Mouse (Mus musculus): ENCODE data around the gene Gm17509.

Gm17509 gene

GRCm38 (mm10) chr13:117220501-117221321 lies at the start of gene Gm17509:
Gm17509 (minus strand) TSS chr13:117221075.
- DNase-seq (ENCODE audit: low spot score in 2 of 2): peak; percentile 44

- DNase-seq (ENCODE audit: low spot score in 2 of 2): no peak
Observed at GRCm38 (mm10) chr13:117267963-117268362, 47.1 kb upstream of the Gm17509 start.

GRCm38 (mm10) chr13:117266156-117266555 lies 45.3 kb upstream of the Gm17509 start:
- no peak for DNase-seq (ENCODE audit: low spot score in 2 of 2)

GRCm38 (mm10) chr13:117260704-117261103 lies 39.8 kb upstream of the Gm17509 start:
- peak; percentile 2 to 19 for DNase-seq (ENCODE audit: low spot score in 2 of 2)

- DNase-seq (ENCODE audit: low spot score in 2 of 2): no peak
Observed at GRCm38 (mm10) chr13:117242621-117243020, 21.7 kb upstream of the Gm17509 start.

- DNase-seq (ENCODE audit: low spot score in 2 of 2): no peak
Observed at GRCm38 (mm10) chr13:117242063-117242462, 21.2 kb upstream of the Gm17509 start.

GRCm38 (mm10) chr13:117237111-117237510 lies 16.2 kb upstream of the Gm17509 start:
- DNase-seq (ENCODE audit: low spot score in 2 of 2): peak in 1 of 2 experiments; percentile 46

- no peak for DNase-seq (ENCODE audit: low spot score in 2 of 2)
Observed at GRCm38 (mm10) chr13:117235530-117236212, 14.8 kb upstream of the Gm17509 start.

- no peak for DNase-seq (ENCODE audit: low spot score in 2 of 2)
Observed at GRCm38 (mm10) chr13:117234486-117234885, 13.6 kb upstream of the Gm17509 start.

- DNase-seq (ENCODE audit: low spot score in 2 of 2): no peak
Observed at GRCm38 (mm10) chr13:117233808-117234207, 12.9 kb upstream of the Gm17509 start.

- no peak for DNase-seq (ENCODE audit: low spot score in 2 of 2)
Observed at GRCm38 (mm10) chr13:117230371-117231110, 9.7 kb upstream of the Gm17509 start.

GRCm38 (mm10) chr13:117225561-117225960 lies 4.7 kb upstream of the Gm17509 start:
- no peak for DNase-seq (ENCODE audit: low spot score in 2 of 2)

- no peak for DNase-seq (ENCODE audit: low spot score in 2 of 2)
Observed at GRCm38 (mm10) chr13:117224901-117225300, 4.0 kb upstream of the Gm17509 start.

- peak in 1 of 2 experiments; percentile 38 for DNase-seq (ENCODE audit: low spot score in 2 of 2)
Observed at GRCm38 (mm10) chr13:117223125-117223524, 2.2 kb upstream of the Gm17509 start.

- DNase-seq (ENCODE audit: low spot score in 2 of 2): no peak
Observed at GRCm38 (mm10) chr13:117219871-117220500, 889 bp downstream of the Gm17509 start.

- no peak for DNase-seq (ENCODE audit: low spot score in 2 of 2)
Observed at GRCm38 (mm10) chr13:117218092-117218491, 2.8 kb downstream of the Gm17509 start.

GRCm38 (mm10) chr13:117217621-117218020 lies 3.3 kb downstream of the Gm17509 start:
- DNase-seq (ENCODE audit: low spot score in 2 of 2): peak in 1 of 2 experiments; percentile 31

GRCm38 (mm10) chr13:117216752-117217363 lies 4.0 kb downstream of the Gm17509 start:
- DNase-seq (ENCODE audit: low spot score in 2 of 2): no peak

GRCm38 (mm10) chr13:117216126-117216525 lies 4.7 kb downstream of the Gm17509 start:
- peak; percentile 60 to 62 for DNase-seq (ENCODE audit: low spot score in 2 of 2)

- DNase-seq (ENCODE audit: low spot score in 2 of 2): no peak
Observed at GRCm38 (mm10) chr13:117215481-117215880, 5.4 kb downstream of the Gm17509 start.

GRCm38 (mm10) chr13:117211386-117211875 lies 9.4 kb downstream of the Gm17509 start:
- DNase-seq (ENCODE audit: low spot score in 2 of 2): peak; percentile 61 to 72
